Mouse (Mus musculus) G1E (cell line): ENCODE data around the gene Mob2. TPM values are rescaled to one million over a fixed set of nuclear protein-coding genes. Genes with fewer than 3 reads are reported as not detected.

Experiments
- ATAC-seq: 2 replicates; pipeline ENCODE4 v1.8.0; 2016; ENCODE audit warnings: mild to moderate bottlenecking; ENCODE audit not compliant: insufficient number of reproducible peaks, poor library complexity, low FRiP score, severe bottlenecking; ENCODE audit errors: extremely low read depth
- DNase-seq: peaks from one replicate; pipeline ENCODE4 v3.0.0; 2012; ENCODE audit warnings: low spot score
- H3K27me3 ChIP-seq: 2 replicates; pipeline ENCODE4 v1.6.1; 2012; ENCODE audit warnings: mild to moderate bottlenecking, low read length, inconsistent platforms; ENCODE audit not compliant: insufficient read depth
- H3K36me3 ChIP-seq: replicated peaks from 2 replicates; pipeline ENCODE3; 2012; ENCODE audit warnings: mild to moderate bottlenecking, inconsistent platforms
- H3K4me1 ChIP-seq: 2 replicates; pipeline ENCODE4 v1.6.1; 2012; ENCODE audit warnings: low read depth, low read length, inconsistent platforms, mixed read lengths; ENCODE audit not compliant: insufficient read depth
- H3K4me3 ChIP-seq: 2 replicates; pipeline ENCODE4 v1.5.1; 2012; ENCODE audit warnings: low read depth, mild to moderate bottlenecking, inconsistent platforms, low read length, moderate library complexity, mixed read lengths
- H3K9me3 ChIP-seq: replicated peaks from 2 replicates; pipeline ENCODE4 v1.6.1; 2012; ENCODE audit warnings: inconsistent platforms
- CTCF ChIP-seq: IDR thresholded peaks from 2 replicates; pipeline ENCODE4 v1.5.1; 2012; ENCODE audit warnings: low read depth, low read length, inconsistent platforms, mixed read lengths
- GATA1 ChIP-seq: IDR thresholded peaks from 2 replicates; pipeline ENCODE4 v1.6.1; 2012; ENCODE audit warnings: borderline replicate concordance, low read length, inconsistent platforms, mixed read lengths
- GATA2 ChIP-seq: IDR thresholded peaks from 2 replicates; pipeline ENCODE4 v1.6.1; 2012; ENCODE audit warnings: low read depth, low read length, inconsistent platforms, borderline replicate concordance
- POLR2AphosphoS5 ChIP-seq: IDR thresholded peaks from 2 replicates; pipeline ENCODE4 v1.6.1; 2012; ENCODE audit warnings: low read depth, low read length, inconsistent platforms; ENCODE audit not compliant: insufficient replicate concordance
- TAL1 ChIP-seq: conservative IDR thresholded peaks from 2 replicates; pipeline ENCODE4 v1.6.1; 2012; ENCODE audit warnings: low read depth, low read length, inconsistent platforms, mixed read lengths
- polyA plus RNA-seq: library from polyadenylated mRNA; stranded (reverse); fragments of >175 nt; gene quantifications from 2 replicates; pipeline ENCODE4 v1.2.3, GENCODE M21; 2012
- total RNA-seq, 2 experiments: library from RNA; stranded (forward) in 1 of 2; stranded (reverse) in 1 of 2; fragments of 200-1000 nt in 1 of 2; fragments of >200 nt in 1 of 2; fragmentation: Nextera tagmentation in 1 of 2; gene quantifications; 2 replicates each; pipeline ENCODE4 v1.2.3; 2014 to 2017

The Mob2 gene
- total and polyA plus RNA-seq, 3 experiments: 23.3 to 36.3 (median 33.9) TPM

DNA sequence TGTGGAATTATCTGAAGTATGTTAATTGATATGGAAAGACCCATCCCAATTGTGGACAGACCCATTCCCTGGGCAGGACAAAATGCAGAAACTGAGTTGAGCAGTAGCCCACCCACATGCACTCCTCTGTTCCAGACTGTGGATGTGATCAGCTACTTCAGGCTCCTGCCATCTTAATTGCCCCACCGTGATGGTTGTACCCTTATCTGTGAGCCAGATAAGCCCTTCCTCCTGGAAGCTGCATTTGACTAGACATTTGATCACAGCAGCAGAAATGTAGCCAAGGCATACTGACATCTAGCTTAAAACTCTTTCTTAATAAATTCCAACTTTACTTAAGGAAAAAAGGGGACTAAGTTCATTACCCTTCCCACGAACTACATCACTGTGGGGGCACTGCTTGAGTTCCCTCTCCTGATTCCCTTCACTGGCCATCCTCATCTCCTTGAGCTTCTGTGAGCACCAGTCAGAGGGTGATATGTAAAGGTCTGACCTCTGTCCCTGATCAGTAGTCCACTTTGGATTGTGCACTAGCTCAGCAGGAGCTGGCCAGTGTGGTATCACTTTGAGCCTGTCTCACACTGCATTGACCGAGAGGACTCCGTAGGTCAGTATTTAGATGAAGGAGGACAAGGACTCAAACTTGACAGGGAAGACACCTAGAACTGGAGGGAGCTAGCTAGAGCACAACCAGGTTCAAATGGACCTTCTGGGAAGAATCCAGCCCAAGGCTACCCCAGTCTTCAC lies 25.5 kb upstream of the Mob2 start:
- TF ChIP-seq POLR2AphosphoS5 (no peak), CTCF (no peak), TAL1 (no peak), GATA2 (no peak), GATA1 (no peak)
- H3K27me3 ChIP-seq: peaks cover 27% of the 10 kb centered on the region
- H3K36me3 ChIP-seq: no peaks in the 10 kb centered on the region
- ATAC-seq (no peak), DNase-seq (no peak)
- no peak overlapping the region for H3K4me3 ChIP-seq
- peaks cover 8% of the 10 kb centered on the region; the same call in 1 of the 2 replicates for H3K4me1 ChIP-seq
- no peaks in the 10 kb centered on the region for H3K9me3 ChIP-seq

DNA sequence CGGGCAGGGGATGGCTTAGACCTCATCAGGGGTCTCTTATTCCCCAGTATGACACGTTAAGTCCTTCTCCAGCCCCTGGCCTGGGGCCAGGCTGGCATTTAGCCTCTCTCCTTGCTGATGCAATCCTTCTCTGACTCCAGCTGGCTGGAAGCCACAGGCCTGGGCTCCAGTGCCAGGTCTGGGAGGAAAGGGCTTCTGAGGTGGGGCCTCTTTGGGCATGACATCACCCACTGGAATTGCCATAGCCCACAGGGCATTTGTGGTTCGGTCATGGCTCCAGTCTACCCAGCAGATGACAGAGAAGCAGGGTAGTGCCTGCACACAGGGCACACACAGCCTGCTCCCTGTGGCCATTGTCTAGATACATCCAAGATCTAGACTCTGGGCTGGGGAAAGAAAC lies 24.0 kb upstream of the Mob2 start:
- TF ChIP-seq TAL1: no peak
- no peak for TF ChIP-seq GATA2
- no peak for TF ChIP-seq POLR2AphosphoS5
- no peak for TF ChIP-seq GATA1
- no peak for TF ChIP-seq CTCF
- Histone ChIP-seq H3K4me1 (peaks cover 8% of the 10 kb centered on the region; the same call in 1 of the 2 replicates), H3K27me3 (peaks cover 27% of the 10 kb centered on the region), H3K9me3 (no peaks in the 10 kb centered on the region), H3K36me3 (no peaks in the 10 kb centered on the region), H3K4me3 (no peak overlapping the region)
- DNase-seq: no peak
- ATAC-seq: no peak

GRCm38 (mm10) chr7:142084395-142084794 lies 23.5 kb upstream of the Mob2 start:
- Histone ChIP-seq H3K27me3 (peaks cover 29% of the 10 kb centered on the region), H3K36me3 (no peaks in the 10 kb centered on the region), H3K9me3 (no peaks in the 10 kb centered on the region), H3K4me3 (no peak overlapping the region), H3K4me1 (peaks cover 8% of the 10 kb centered on the region; the same call in 1 of the 2 replicates)
- ATAC-seq (no peak), DNase-seq (no peak)
- TF ChIP-seq TAL1 (no peak), GATA2 (no peak), GATA1 (no peak), CTCF (no peak)

- H3K4me1 ChIP-seq: peaks cover 8% of the 10 kb centered on the region; the same call in 1 of the 2 replicates
- DNase-seq (no peak), ATAC-seq (no peak)
- peaks cover 30% of the 10 kb centered on the region for H3K27me3 ChIP-seq
- no peaks in the 10 kb centered on the region for H3K9me3 ChIP-seq
- TF ChIP-seq GATA1: no peak
- no peaks in the 10 kb centered on the region for H3K36me3 ChIP-seq
- H3K4me3 ChIP-seq: no peak overlapping the region
Observed at GRCm38 (mm10) chr7:142083588-142084317, 22.9 kb upstream of the Mob2 start.

DNA sequence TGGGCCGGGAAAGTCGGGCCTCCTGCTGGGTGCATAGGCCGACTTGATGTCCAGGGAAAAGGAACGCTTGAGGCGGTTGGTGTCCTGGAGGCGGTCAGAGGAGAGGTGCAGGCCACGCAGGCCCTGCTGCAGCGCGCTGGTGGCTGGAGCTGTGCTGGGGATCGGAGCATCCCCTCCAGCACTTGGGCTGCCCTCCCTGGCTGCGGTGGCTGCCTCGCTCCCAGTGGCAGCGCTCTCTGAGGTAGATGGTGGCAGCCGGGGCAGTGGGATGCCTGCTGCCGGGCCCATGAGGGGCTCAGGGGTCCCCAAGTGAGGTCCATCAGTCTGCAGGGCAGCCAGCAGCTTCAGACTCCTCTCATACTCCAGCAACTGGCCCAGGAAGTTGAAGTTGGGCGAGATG lies 21.7 kb upstream of the Mob2 start:
- TF ChIP-seq CTCF (no peak), POLR2AphosphoS5 (no peak), TAL1 (no peak), GATA1 (no peak)
- H3K36me3 ChIP-seq: no peaks in the 10 kb centered on the region
- H3K4me3 ChIP-seq: no peak overlapping the region
- ATAC-seq (no peak), DNase-seq (no peak)
- peaks cover 5% of the 10 kb centered on the region; the same call in 1 of the 2 replicates for H3K4me1 ChIP-seq
- peaks cover 34% of the 10 kb centered on the region for H3K27me3 ChIP-seq
- no peaks in the 10 kb centered on the region for H3K9me3 ChIP-seq

DNA sequence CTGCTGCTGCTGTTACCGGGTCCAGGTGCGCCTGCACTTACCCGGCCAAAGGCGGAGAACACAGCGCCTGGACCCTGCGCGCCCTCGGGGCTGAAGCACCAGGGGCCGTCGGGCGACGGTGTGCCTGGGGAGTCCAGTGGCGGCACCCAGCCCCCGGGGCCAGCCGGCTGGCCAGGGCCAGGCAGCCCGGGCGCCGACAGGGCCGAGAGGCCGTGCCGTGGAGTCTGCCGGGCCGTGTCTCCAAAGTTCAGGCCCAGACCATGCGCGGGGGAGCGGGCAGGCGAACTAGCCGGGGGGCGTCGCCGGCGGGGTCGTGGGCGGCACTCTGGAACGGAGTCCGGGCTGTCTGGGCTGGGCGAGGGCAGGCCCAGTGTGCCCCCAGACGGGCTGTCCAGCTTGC lies 21.3 kb upstream of the Mob2 start:
- no peaks in the 10 kb centered on the region for H3K36me3 ChIP-seq
- peaks cover 35% of the 10 kb centered on the region for H3K27me3 ChIP-seq
- no peaks in the 10 kb centered on the region for H3K9me3 ChIP-seq
- no peak for DNase-seq
- H3K4me3 ChIP-seq: no peak overlapping the region
- TF ChIP-seq TAL1 (no peak), POLR2AphosphoS5 (no peak), CTCF (no peak), GATA1 (no peak), GATA2 (no peak)
- peaks cover 5% of the 10 kb centered on the region; the same call in 1 of the 2 replicates for H3K4me1 ChIP-seq
- ATAC-seq: no peak
